Mouse (Mus musculus) heart, embryonic 15.5 days (tissue): ENCODE measurements around the gene Grn. TPM values are rescaled to one million over a fixed set of nuclear protein-coding genes. Genes with fewer than 3 reads are reported as not detected.

ENCODE experiments used
- ATAC-seq: fragments of 200-750 bp; cut with Nextera tagmentation; replicated peaks from 2 replicates; pipeline ENCODE4 v1.8.0; 2017; ENCODE audit warnings: low read depth, moderate TSS enrichment; ENCODE audit not compliant: insufficient number of reproducible peaks, insufficient read depth, low FRiP score
- H3K27ac ChIP-seq: fragments of 300-500 bp; sonication (generic); 2 replicates; pipeline ENCODE4 v1.5.1; 2015; ENCODE audit warnings: mild to moderate bottlenecking, inconsistent platforms
- H3K27me3 ChIP-seq: fragments of 300-500 bp; sonication (generic); 2 replicates; pipeline ENCODE4 v1.6.1; 2015; ENCODE audit warnings: inconsistent platforms
- H3K36me3 ChIP-seq: fragments of 300-500 bp; sonication (generic); 2 replicates; pipeline ENCODE4 v1.6.1; 2015; ENCODE audit warnings: mild to moderate bottlenecking, inconsistent platforms
- H3K4me1 ChIP-seq: fragments of 300-500 bp; sonication (generic); replicated peaks from 2 replicates; pipeline ENCODE4 v1.6.1; 2015; ENCODE audit warnings: inconsistent platforms
- H3K4me2 ChIP-seq: fragments of 300-500 bp; sonication (generic); 2 replicates; pipeline ENCODE4 v1.6.1; 2015; ENCODE audit warnings: inconsistent platforms, mild to moderate bottlenecking, moderate library complexity
- H3K4me3 ChIP-seq: fragments of 300-500 bp; sonication (generic); 2 replicates; pipeline ENCODE4 v1.5.1; 2015; ENCODE audit warnings: mild to moderate bottlenecking, inconsistent platforms
- H3K9ac ChIP-seq: fragments of 300-500 bp; sonication (generic); 2 replicates; pipeline ENCODE4 v1.6.1; 2015; ENCODE audit warnings: mild to moderate bottlenecking, inconsistent platforms
- H3K9me3 ChIP-seq: fragments of 300-500 bp; sonication (generic); replicated peaks from 2 replicates; pipeline ENCODE4 v1.6.1; 2016; ENCODE audit warnings: inconsistent platforms
- WGBS: fragments of 180-500 bp; shearing (Covaris S2); methylation state at CpG from one replicate; pipeline ENCODE4 v1.1.7; 2015; ENCODE audit warnings: mixed read lengths; 5-methylcytosine and 5-hydroxymethylcytosine counted together
- polyA plus RNA-seq: library from polyadenylated mRNA; unstranded; fragments of >200 nt; fragmentation: Nextera tagmentation; extraction: Ambion mirVana; gene quantifications from 2 replicates; pipeline ENCODE4 v1.2.1, GENCODE M21; 2015

Gene Grn
- polyA plus RNA-seq, 1 experiment from 2014 or later, result 198 TPM

DNA sequence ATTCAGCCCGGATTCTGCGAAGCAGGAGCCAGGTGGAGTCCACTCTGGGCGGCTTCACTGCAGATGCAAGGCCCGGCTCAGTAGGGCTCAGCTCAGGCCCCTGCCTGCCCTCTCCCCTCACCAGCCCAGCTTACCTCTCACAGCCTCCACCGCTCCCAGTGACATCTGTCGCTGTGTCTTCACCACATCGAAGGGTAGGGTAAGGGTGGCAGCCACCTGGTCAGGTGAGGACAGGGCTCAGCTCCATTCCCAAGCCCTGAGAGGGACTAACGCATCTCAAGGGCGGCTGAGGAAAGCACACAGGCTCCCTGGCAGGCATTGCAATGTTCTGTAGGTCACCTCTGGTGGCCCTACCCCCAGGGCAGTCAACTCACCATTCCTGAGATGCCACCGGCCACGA is 26.5 kb upstream of the Grn start:
- WGBS, result 92% methylated on average over 11 of the region's 11 CpGs
- Histone ChIP-seq H3K9me3 (no peaks in the 10 kb centered on the region), H3K4me1 (peaks cover 40% of the 10 kb centered on the region), H3K4me3 (no peak overlapping the region), H3K9ac (no peak overlapping the region), H3K36me3 (peaks cover 29% of the 10 kb centered on the region), H3K27me3 (peaks cover 34% of the 10 kb centered on the region), H3K27ac (no peak overlapping the region), H3K4me2 (no peak overlapping the region)
- ATAC-seq, result no peak

GRCm38 (mm10) chr11:102404161-102405010 is 25.7 kb upstream of the Grn start:
- Histone ChIP-seq H3K4me2 (no peak overlapping the region), H3K4me3 (no peak overlapping the region)

GRCm38 (mm10) chr11:102405544-102406285 is 24.4 kb upstream of the Grn start:
- WGBS, result 87% methylated on average over 11 of the region's 11 CpGs
- H3K9ac ChIP-seq, result peak overlapping the region; percentile 90
- ATAC-seq, result no peak
- peak overlapping the region; percentile 90 for H3K4me3 ChIP-seq
- no peak overlapping the region for H3K27ac ChIP-seq
- peaks cover 14% of the 10 kb centered on the region for H3K27me3 ChIP-seq
- H3K36me3 ChIP-seq, result peaks cover 29% of the 10 kb centered on the region
- H3K9me3 ChIP-seq, result no peaks in the 10 kb centered on the region
- peak overlapping the region; percentile 86 for H3K4me2 ChIP-seq
- peaks cover 27% of the 10 kb centered on the region for H3K4me1 ChIP-seq

More at GRCm38 (mm10) chr11:102404161-102405010, 25.7 kb upstream of the Grn start:
- no peak overlapping the region for H3K9ac ChIP-seq
- peaks cover 27% of the 10 kb centered on the region for H3K27me3 ChIP-seq
- H3K36me3 ChIP-seq, result peaks cover 29% of the 10 kb centered on the region
- peaks cover 38% of the 10 kb centered on the region for H3K4me1 ChIP-seq
- WGBS, result 85% methylated on average over 18 of the region's 18 CpGs
- ATAC-seq, result no peak
- no peaks in the 10 kb centered on the region for H3K9me3 ChIP-seq
- no peak overlapping the region for H3K27ac ChIP-seq

GRCm38 (mm10) chr11:102406401-102406800 is 23.7 kb upstream of the Grn start:
- WGBS, result 13% methylated on average over 3 of the region's 3 CpGs
- Histone ChIP-seq H3K27me3 (peaks cover 7% of the 10 kb centered on the region; the same call in 1 of the 2 replicates), H3K4me3 (peak overlapping the region; percentile 90), H3K9me3 (no peaks in the 10 kb centered on the region), H3K9ac (peak overlapping the region; percentile 90), H3K27ac (peak overlapping the region; percentile 99), H3K4me2 (peak overlapping the region; percentile 86), H3K36me3 (peaks cover 29% of the 10 kb centered on the region), H3K4me1 (peaks cover 28% of the 10 kb centered on the region)
- no peak for ATAC-seq

- under 1% methylated on average over 85 of the region's 85 CpGs for WGBS
- Histone ChIP-seq H3K27ac (peak overlapping the region; percentile 99), H3K4me2 (peak overlapping the region; percentile 86), H3K4me3 (peak overlapping the region; percentile 90), H3K4me1 (peaks cover 31% of the 10 kb centered on the region), H3K36me3 (peaks cover 29% of the 10 kb centered on the region), H3K9me3 (no peaks in the 10 kb centered on the region), H3K9ac (peak overlapping the region; percentile 90), H3K27me3 (0 out of 2 replicates have a peak, but pooled peaks cover 1% of the 10 kb centered on the region)
- peak; percentile 76 for ATAC-seq
These were observed 22.9 kb upstream of the Grn start for GRCm38 (mm10) chr11:102406900-102407833.

DNA sequence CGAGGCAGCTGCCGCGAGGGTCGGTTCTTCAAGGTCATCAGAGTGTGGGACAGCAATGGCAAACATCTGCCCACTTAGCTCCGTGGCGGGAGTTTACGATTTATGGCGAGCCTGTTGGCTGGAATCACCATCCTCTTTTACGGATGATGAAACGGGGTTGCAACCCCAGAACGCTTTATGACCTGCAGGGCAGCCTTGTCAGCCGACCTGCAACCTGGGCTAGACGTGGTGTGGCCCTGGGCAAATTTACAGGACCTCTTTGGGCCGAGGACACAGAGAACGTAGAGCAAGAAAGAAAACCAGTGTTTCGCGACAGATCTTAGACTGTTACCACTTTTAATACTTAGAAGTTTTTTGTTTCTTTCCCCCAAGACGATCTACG is 22.3 kb upstream of the Grn start, which contains the start of gene Slc25a39:
Slc25a39 (minus strand) TSS at position 113 of the 382 bp plus-strand sequence.
- under 1% methylated on average over 19 of the region's 19 CpGs for WGBS
- H3K36me3 ChIP-seq, result peaks cover 23% of the 10 kb centered on the region

GRCm38 (mm10) chr11:102408344-102408876 is 21.7 kb upstream of the Grn start:
- Histone ChIP-seq H3K4me2 (peak overlapping the region; percentile 86), H3K9ac (peak overlapping the region; percentile 90), H3K36me3 (peaks cover 17% of the 10 kb centered on the region), H3K4me3 (peak overlapping the region; percentile 90), H3K4me1 (peaks cover 31% of the 10 kb centered on the region), H3K27me3 (no peaks in the 10 kb centered on the region), H3K27ac (peak overlapping the region; percentile 99), H3K9me3 (no peaks in the 10 kb centered on the region)
- peak; percentile 91 for ATAC-seq
- 0% methylated on average over 32 of the region's 32 CpGs for WGBS

More for the DNA sequence above, 22.3 kb upstream of the Grn start, which contains the start of gene Slc25a39:
- peak within 1 kb of the TSS; percentile 90 for H3K4me3 ChIP-seq
- H3K4me1 ChIP-seq, result peaks cover 31% of the 10 kb centered on the region
- peak within 1 kb of the TSS; percentile 86 for H3K4me2 ChIP-seq
- H3K9me3 ChIP-seq, result no peaks in the 10 kb centered on the region
- peak within 1 kb of the TSS; percentile 90 for H3K9ac ChIP-seq
- 0 out of 2 replicates have a peak, but pooled peaks have one; percentile 3 for ATAC-seq
- peak within 1 kb of the TSS; percentile 99 for H3K27ac ChIP-seq
- no peaks in the 10 kb centered on the region for H3K27me3 ChIP-seq

- H3K4me3 ChIP-seq, result peak overlapping the region; percentile 90
- no peak for ATAC-seq
- H3K27ac ChIP-seq, result peak overlapping the region; percentile 94
- H3K4me1 ChIP-seq, result peaks cover 31% of the 10 kb centered on the region
- peaks cover 10% of the 10 kb centered on the region for H3K36me3 ChIP-seq
- WGBS, result 36% methylated on average over 14 of the region's 15 CpGs
- H3K27me3 ChIP-seq, result no peaks in the 10 kb centered on the region
- peak overlapping the region; percentile 50 for H3K9ac ChIP-seq
- H3K4me2 ChIP-seq, result peak overlapping the region; percentile 86
- H3K9me3 ChIP-seq, result no peaks in the 10 kb centered on the region
These were observed 21.0 kb upstream of the Grn start for GRCm38 (mm10) chr11:102408888-102409794.

GRCm38 (mm10) chr11:102409795-102410330 is 20.3 kb upstream of the Grn start:
- H3K4me3 ChIP-seq, result no peak overlapping the region
- H3K4me1 ChIP-seq, result peaks cover 28% of the 10 kb centered on the region
- 0 out of 2 replicates have a peak, but pooled peaks cover 3% of the 10 kb centered on the region for H3K36me3 ChIP-seq
- ATAC-seq, result no peak
- H3K4me2 ChIP-seq, result no peak overlapping the region
- H3K27ac ChIP-seq, result no peak overlapping the region
- no peaks in the 10 kb centered on the region for H3K9me3 ChIP-seq
- no peak overlapping the region for H3K9ac ChIP-seq
- H3K27me3 ChIP-seq, result no peaks in the 10 kb centered on the region
- 72% methylated on average over 3 of the region's 3 CpGs for WGBS
